Mouse (Mus musculus): ENCODE results near the gene Luc7l.

GRCm38 (mm10) chr17:26221508-26221907, 31.2 kb upstream of the Luc7l start:
- TF ChIP-seq CHD2 (IDR thresholded peaks at IDR 0.05; ENCODE audit: low read depth, low read length) = no peak
- no peak for TF ChIP-seq ZC3H11A (IDR thresholded peaks at IDR 0.05; ENCODE audit: borderline replicate concordance, low read depth, low read length)
- TF ChIP-seq ZNF384 (IDR thresholded peaks at IDR 0.05; ENCODE audit: low read depth, low read length) = no peak
- TF ChIP-seq MAFK (IDR thresholded peaks at IDR 0.05; ENCODE audit: insufficient read depth, low read depth, low read length) = no peak

Measured in ES-E14 (cell line).